Mouse (Mus musculus): ENCODE measurements around the gene Narf. TPM values are rescaled to one million over a fixed set of nuclear protein-coding genes. Genes with fewer than 3 reads are reported as not detected.

The Narf gene
- polyA plus RNA-seq, 1 experiment from 2014 or later: 39.6 TPM

DNA sequence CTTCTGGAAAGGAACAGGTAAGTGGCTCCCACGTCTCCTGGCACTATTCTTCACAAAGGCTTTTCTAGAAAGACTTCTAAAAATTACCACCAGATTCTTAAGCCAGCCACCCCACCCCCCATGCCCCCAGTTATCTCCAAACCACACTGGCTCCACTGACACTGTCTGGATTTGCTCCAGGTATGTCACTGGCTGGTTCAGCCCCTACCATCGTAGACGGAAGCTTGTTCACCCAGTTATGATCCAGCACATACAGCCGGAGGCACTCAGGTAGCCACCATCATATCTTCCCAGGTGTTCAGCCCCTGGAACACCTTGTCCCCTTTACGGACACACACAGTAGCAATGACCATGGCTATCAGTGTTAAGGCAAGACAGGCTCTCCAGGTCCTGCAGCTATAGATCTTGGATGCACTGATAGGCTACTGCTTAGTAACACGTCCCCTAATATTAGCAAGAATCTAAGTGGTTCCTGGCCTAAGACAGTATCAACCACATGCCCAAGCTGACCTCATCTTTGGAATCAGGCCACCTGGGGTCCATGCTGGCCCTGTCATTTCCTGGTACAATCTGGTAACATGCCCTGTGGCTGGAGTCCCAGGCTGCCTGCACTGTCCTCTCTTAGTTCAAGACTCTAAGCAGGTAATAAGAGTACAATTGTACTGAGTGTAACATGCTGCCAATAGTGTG is 15.6 kb upstream of the Narf start:
- ATAC-seq (ENCODE audit: insufficient read depth) (no peak), DNase-seq (no peak)
- no peak overlapping the region for H3K9ac ChIP-seq
- 91% methylated on average over 6 of the region's 6 CpGs for WGBS
- no peaks in the 10 kb centered on the region for H3K9me3 ChIP-seq (ENCODE audit: low read depth, low read length)
- peaks cover 91% of the 10 kb centered on the region for H3K36me3 ChIP-seq (ENCODE audit: insufficient read depth)
- TF ChIP-seq CTCF (IDR thresholded peaks at IDR 0.05; ENCODE audit: low read depth): no peak
- H3K4me1 ChIP-seq (ENCODE audit: insufficient read depth): no peaks in the 10 kb centered on the region
- H3K4me2 ChIP-seq: no peak overlapping the region
- no peak overlapping the region for H3K27ac ChIP-seq (ENCODE audit: low read depth)
- no peak overlapping the region for H3K4me3 ChIP-seq (ENCODE audit: low read depth, low read length)
- H3K27me3 ChIP-seq (ENCODE audit: insufficient read depth, low read length): no peaks in the 10 kb centered on the region

DNA sequence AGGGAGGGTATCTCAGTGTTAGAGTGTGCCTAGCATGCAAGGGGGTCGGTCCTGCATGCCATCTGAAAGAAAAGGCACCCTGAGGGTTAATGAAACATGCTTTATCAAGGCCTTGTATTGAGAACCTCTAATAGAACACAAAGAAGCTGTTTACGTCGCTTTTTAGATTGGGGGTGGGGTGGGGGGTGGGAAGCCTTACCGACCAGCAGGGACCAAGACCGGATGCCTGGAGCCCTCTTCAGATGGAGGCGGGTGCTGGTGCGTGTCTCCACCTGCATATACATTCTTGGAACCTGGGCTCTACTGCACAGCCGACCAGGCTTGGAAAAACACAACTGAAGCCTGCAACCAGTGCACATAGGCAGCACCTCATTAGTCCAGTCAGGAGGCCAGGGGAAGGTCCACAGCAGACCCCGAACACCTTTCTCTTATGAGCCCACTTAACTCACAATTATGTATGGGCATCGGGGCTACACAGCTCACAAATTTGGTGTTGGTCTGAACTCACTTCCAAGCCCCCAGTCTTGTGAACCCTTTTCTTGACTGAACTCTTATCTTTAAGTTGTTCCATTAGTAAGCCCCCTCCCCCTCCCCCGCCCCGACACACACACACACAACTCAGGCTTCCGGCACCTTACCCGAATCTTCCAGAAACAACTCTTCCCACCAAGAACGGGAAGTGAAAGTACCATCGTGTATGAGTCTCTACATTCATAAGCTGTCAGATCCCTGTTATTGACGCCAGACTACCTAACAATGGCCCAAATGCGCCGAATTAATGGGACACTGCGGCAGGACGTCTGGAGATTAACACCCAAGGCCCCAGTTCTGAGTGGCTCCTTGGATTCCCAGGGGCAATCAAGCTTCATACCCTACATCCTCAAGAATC is 8.7 kb upstream of the Narf start:
- no peak for TF ChIP-seq CTCF (IDR thresholded peaks at IDR 0.05; ENCODE audit: low read depth)
- no peak; the same call in 1 of the 2 replicates for ATAC-seq (ENCODE audit: insufficient read depth)
- DNase-seq: peak; percentile 3
- peaks cover 38% of the 10 kb centered on the region for H3K36me3 ChIP-seq (ENCODE audit: insufficient read depth)
- no peaks in the 10 kb centered on the region for H3K9me3 ChIP-seq (ENCODE audit: low read depth, low read length)
- H3K4me1 ChIP-seq (ENCODE audit: insufficient read depth): peaks cover 3% of the 10 kb centered on the region; the same call in 1 of the 2 replicates
- peak overlapping the region; percentile 61 for H3K9ac ChIP-seq
- no peaks in the 10 kb centered on the region for H3K27me3 ChIP-seq (ENCODE audit: insufficient read depth, low read length)
- WGBS: 16% methylated on average over 21 of the region's 21 CpGs
- peak overlapping the region; percentile 59 for H3K4me3 ChIP-seq (ENCODE audit: low read depth, low read length)
- H3K4me2 ChIP-seq: peak overlapping the region; percentile 63
- H3K27ac ChIP-seq (ENCODE audit: low read depth): peak overlapping the region; percentile 74

GRCm38 (mm10) chr11:121229018-121229439 is 8.0 kb upstream of the Narf start, which contains the start of gene Cybc1:
Gene Cybc1, minus strand, starts transcription at chr11:121229322.
- peak within 1 kb of the TSS; percentile 63 for H3K4me2 ChIP-seq
- H3K27ac ChIP-seq (ENCODE audit: low read depth): peak within 1 kb of the TSS; percentile 74
- H3K4me3 ChIP-seq (ENCODE audit: low read depth, low read length): peak within 1 kb of the TSS; percentile 59
- peak; percentile 92 for ATAC-seq (ENCODE audit: insufficient read depth)
- DNase-seq: peak; percentile 87
- peaks cover 3% of the 10 kb centered on the region; the same call in 1 of the 2 replicates for H3K4me1 ChIP-seq (ENCODE audit: insufficient read depth)
- H3K36me3 ChIP-seq (ENCODE audit: insufficient read depth): peaks cover 32% of the 10 kb centered on the region
- no peaks in the 10 kb centered on the region for H3K27me3 ChIP-seq (ENCODE audit: insufficient read depth, low read length)
- no peaks in the 10 kb centered on the region for H3K9me3 ChIP-seq (ENCODE audit: low read depth, low read length)
- WGBS: under 1% methylated on average over 23 of the region's 23 CpGs
- TF ChIP-seq CTCF (IDR thresholded peaks at IDR 0.05; ENCODE audit: low read depth): peak; percentile 18; the same call in 1 of the 2 replicates
- peak within 1 kb of the TSS; percentile 61 for H3K9ac ChIP-seq

- H3K36me3 ChIP-seq (ENCODE audit: insufficient read depth): peaks cover 11% of the 10 kb centered on the region
Measured at GRCm38 (mm10) chr11:121231191-121231590, 5.9 kb upstream of the Narf start.

GRCm38 (mm10) chr11:121231628-121232291 is 5.3 kb upstream of the Narf start:
- H3K4me1 ChIP-seq (ENCODE audit: insufficient read depth): peaks cover 3% of the 10 kb centered on the region; the same call in 1 of the 2 replicates
- WGBS: 46% methylated on average over 4 of the region's 4 CpGs
- DNase-seq (peak; percentile 19), ATAC-seq (ENCODE audit: insufficient read depth) (no peak)
- H3K27me3 ChIP-seq (ENCODE audit: insufficient read depth, low read length): no peaks in the 10 kb centered on the region
- no peak overlapping the region for H3K9ac ChIP-seq
- H3K4me3 ChIP-seq (ENCODE audit: low read depth, low read length): no peak overlapping the region
- H3K4me2 ChIP-seq: no peak overlapping the region
- no peak overlapping the region for H3K27ac ChIP-seq (ENCODE audit: low read depth)
- peaks cover 5% of the 10 kb centered on the region for H3K36me3 ChIP-seq (ENCODE audit: insufficient read depth)
- TF ChIP-seq CTCF (IDR thresholded peaks at IDR 0.05; ENCODE audit: low read depth): no peak
- H3K9me3 ChIP-seq (ENCODE audit: low read depth, low read length): no peaks in the 10 kb centered on the region

More at GRCm38 (mm10) chr11:121231191-121231590, 5.9 kb upstream of the Narf start:
- H3K27me3 ChIP-seq (ENCODE audit: insufficient read depth, low read length): no peaks in the 10 kb centered on the region
- ATAC-seq (ENCODE audit: insufficient read depth): no peak
- peaks cover 3% of the 10 kb centered on the region; the same call in 1 of the 2 replicates for H3K4me1 ChIP-seq (ENCODE audit: insufficient read depth)
- H3K27ac ChIP-seq (ENCODE audit: low read depth): no peak overlapping the region
- no peaks in the 10 kb centered on the region for H3K9me3 ChIP-seq (ENCODE audit: low read depth, low read length)
- no peak for TF ChIP-seq CTCF (IDR thresholded peaks at IDR 0.05; ENCODE audit: low read depth)
- no peak overlapping the region for H3K4me2 ChIP-seq
- WGBS: 71% methylated on average over 4 of the region's 4 CpGs
- no peak for DNase-seq
- no peak overlapping the region for H3K9ac ChIP-seq
- H3K4me3 ChIP-seq (ENCODE audit: low read depth, low read length): no peak overlapping the region

DNA sequence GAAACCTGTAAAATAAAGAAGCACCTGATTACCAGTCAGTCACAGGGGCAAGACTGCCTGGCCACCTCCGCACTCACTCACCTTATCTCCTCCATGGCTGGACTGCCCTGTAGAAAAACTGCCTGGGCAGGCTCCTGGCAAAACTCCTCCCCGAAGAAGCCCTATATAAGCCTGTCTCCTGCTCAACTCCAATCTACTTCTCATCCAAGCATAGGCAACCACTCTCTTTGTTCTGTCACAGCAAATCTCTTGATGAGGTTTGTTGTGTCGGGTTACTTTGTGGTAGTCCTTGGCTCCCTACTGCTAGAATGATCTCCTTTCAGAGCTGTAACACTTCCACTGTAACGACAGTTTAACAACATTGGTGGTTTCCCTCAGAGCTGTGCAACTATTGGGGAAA is 4.3 kb upstream of the Narf start:
- WGBS: 26% methylated on average over 4 of the region's 4 CpGs

More for the DNA sequence above, 4.3 kb upstream of the Narf start:
- H3K4me2 ChIP-seq: no peak overlapping the region
- no peaks in the 10 kb centered on the region for H3K36me3 ChIP-seq (ENCODE audit: insufficient read depth)
- H3K9ac ChIP-seq: no peak overlapping the region
- H3K27me3 ChIP-seq (ENCODE audit: insufficient read depth, low read length): no peaks in the 10 kb centered on the region
- H3K4me1 ChIP-seq (ENCODE audit: insufficient read depth): peaks cover 3% of the 10 kb centered on the region; the same call in 1 of the 2 replicates
- no peaks in the 10 kb centered on the region for H3K9me3 ChIP-seq (ENCODE audit: low read depth, low read length)
- H3K4me3 ChIP-seq (ENCODE audit: low read depth, low read length): no peak overlapping the region
- no peak for DNase-seq
- no peak for ATAC-seq (ENCODE audit: insufficient read depth)
- H3K27ac ChIP-seq (ENCODE audit: low read depth): no peak overlapping the region
- TF ChIP-seq CTCF (IDR thresholded peaks at IDR 0.05; ENCODE audit: low read depth): no peak
